Mouse (Mus musculus): ENCODE results near the gene Gas8.

- TF ChIP-seq POLR2A (IDR thresholded peaks at IDR 0.05; ENCODE audit: borderline replicate concordance, insufficient read depth, low read length), result no peak
- TF ChIP-seq CTCF (IDR thresholded peaks at IDR 0.05; ENCODE audit: borderline replicate concordance, insufficient read depth, low read depth, low read length), result no peak
Observed at GRCm38 (mm10) chr8:123491280-123492075, 27.2 kb upstream of the Gas8 start.

All from cerebellum, adult 2 months (tissue).